Mouse (Mus musculus): ENCODE measurements around the gene Map2k2.
A peak's percentile ranks its signal among the peaks of the same experiment; 100 is the strongest.
"Not testable (repeated sequence)": the region's sequence is repeated elsewhere in the genome, so short reads cannot be mapped to it uniquely, and the experiment has no call there.

The Map2k2 gene

DNA sequence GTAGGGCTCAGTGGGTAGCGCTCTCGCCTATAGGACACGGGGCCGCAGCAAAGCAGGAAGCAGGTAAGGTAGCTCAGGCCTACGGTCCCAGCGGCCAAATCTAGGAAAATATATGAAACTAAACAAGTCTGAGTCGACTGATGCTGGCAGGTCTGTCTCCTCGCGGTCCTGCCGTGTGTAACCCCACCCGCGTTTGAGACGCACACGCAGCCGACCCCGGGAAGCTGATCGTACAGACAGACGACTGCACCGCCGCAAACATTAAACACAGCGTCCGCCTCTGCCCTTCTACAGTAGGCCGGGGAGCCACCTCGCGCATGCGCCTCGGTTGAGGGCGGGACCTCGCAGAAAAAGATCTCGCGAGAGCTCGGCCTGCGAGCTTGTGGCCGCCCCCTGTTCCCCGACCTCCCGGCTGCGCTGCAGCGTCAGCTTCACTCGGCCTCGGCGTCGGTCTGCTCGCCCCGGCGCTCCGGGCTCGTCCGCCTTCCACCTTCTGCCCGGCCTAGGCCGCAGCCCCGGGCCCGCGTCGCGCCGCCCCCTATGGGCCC, at the start of gene Map2k2:
Map2k2 (plus strand) TSS at position 351 of the 548 bp plus-strand sequence.
- peak; percentile 99 for DNase-seq (ENCODE audit: low spot score)

DNA sequence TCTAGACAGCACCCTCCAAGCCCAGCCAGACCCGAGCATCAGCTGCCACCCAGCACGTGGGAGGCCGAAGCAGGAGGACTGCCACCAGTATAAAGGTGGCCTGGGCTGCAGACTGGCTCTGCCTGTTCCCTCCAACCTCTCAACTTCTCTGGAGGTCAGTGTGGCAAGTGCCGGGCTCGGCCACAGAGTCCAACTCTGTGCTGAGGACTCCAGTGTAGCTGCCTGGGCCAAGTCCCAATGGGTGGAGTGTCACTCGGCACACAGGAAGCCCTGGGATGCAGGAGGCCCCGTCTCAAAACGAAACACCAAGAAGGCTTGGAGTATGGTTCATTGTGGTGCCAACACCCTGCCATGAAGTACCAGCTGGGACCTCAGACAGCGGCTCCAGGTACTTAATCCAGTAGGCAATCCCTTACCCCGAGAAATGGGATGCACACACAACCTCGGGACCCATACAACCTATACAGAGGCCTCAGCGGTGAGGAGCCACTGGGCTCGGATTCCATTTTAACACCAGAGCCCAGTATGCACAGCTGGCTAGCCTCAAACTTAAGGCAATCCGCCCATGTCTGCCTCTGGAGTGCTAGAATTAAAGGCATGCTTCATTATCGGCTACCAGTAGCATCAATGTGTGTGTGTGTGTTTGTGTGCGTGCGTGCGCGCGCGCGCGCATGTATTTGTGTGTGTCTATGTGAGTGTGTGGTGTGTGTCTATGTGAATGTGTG, 48.1 kb upstream of the Map2k2 start:
- no peak for DNase-seq (ENCODE audit: low spot score)

DNA sequence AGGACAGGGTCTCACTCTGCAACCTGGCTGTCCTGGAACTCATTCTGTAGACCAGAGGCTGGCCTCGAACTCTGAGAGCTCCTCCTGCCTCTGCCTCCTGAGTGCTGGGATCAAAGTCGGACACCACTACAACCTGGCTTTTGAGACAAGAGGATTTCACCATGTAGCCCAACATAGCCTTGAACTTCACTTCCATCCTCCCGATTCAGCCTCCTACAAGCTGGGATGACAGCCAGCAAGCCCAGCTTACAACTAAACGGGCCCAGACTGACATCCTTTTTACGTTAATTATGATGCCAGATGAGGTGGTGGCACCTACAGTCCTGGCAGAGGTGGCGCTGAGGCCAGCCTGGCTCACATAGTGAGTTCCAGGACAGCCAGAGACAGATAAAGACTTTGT, 46.8 kb upstream of the Map2k2 start:
- DNase-seq (ENCODE audit: low spot score), result no peak

DNA sequence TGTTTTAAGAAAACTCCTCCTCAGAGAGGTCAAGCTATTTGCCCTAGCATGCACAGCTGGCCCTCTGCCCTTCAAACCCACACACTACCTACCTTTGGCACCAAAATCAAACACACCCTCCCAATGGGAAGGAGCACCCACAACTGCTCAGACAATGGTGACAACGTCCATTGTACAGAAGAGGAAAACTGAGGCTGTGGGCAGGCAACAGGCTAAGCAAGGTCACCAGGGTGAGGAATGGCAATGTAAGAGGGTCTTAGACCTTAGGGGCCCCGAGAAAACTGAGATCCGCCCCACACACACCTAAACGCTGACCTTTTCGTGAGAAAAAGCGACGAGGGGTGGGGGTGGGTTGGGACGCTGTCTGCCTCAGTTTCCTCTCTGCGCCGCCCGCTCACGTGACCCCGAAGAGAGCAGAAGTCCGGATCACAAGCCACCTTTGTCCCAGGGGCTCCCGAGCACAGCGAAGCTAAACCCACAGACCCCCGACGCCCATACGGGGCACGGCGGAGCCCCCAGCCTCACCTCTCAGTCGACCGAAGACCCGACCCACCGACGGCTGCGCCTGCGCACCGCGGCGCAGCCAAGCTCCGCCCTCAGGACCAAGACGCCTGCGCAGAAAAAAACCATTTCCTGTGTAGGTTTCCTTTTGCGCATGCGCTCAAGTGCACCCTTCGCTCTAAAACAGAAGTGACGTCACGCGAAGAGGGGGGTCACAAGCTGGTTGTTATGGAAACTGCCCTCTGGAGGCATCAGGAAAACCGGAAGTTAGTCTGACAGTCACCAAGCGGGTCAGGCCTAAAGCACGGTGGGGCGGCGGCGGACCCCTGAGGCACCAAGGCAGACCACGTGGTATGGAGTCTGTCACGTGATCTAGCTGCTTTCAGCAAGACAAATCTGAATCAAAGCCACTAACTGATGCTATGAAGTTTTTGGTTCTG, 45.8 kb upstream of the Map2k2 start, which contains the start of gene Sgta:
Sgta (minus strand) TSS at position 579 of the 941 bp plus-strand sequence.
- peak; percentile 100 for DNase-seq (ENCODE audit: low spot score)

DNA sequence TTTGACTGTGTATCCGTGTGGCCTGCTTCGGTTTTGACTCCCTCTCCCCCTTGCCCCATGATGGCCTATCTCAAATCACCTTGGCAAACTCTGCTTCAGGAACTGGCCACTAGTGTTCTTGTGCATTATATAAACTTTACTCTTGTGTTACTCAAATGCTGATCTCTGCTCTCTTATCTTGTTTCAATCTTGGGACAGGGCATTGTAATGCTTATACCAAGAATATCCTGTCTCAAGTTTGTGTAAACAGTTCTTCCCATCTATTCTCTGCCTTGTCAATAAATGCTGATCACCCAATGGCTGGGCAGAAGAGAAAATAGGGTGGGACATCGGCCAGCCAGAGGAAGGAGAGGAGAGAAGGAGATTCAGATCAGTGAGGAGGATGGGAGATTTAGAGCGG, 43.0 kb upstream of the Map2k2 start:
- no peak for DNase-seq (ENCODE audit: low spot score)

DNA sequence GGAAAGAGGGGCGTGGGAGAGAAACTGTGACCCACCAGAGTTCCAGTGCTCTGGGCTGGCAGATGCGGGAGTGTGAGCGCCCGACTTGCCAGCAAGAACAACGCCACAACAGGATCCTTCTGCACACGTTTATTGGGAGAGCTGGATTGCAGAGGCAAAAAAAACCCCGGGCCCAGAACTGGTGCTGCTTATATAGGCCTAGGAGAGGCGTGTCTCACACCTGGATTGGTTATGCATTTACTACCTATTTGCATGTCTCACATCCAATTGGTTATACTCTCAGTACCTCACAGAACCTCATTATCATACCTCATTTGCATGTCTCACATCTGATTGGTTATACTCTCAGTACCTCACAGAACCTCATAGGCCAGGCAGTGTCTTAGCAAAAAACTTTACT, 41.2 kb upstream of the Map2k2 start:
- DNase-seq (ENCODE audit: low spot score), result not testable (repeated sequence)

DNA sequence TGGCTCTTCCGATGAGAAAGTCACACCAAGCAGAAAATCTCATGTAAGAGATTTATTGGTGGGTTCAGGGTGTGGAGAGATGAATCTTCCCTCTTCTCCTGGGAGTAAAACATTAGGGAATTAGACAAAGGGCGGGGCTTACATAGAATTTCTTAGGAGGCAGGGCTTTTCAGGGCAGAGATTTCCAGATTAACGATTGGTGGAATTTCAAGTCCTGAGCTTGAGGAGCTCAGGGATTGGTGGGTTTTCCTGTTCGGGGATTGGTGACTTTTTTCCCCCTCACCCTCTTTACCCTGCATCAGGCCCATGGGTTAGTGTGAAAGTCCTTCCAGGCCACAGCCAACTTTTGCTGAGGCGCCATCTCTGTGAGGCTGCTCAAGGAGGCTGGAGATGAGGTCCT, 37.0 kb upstream of the Map2k2 start:
- DNase-seq (ENCODE audit: low spot score), result no peak

DNA sequence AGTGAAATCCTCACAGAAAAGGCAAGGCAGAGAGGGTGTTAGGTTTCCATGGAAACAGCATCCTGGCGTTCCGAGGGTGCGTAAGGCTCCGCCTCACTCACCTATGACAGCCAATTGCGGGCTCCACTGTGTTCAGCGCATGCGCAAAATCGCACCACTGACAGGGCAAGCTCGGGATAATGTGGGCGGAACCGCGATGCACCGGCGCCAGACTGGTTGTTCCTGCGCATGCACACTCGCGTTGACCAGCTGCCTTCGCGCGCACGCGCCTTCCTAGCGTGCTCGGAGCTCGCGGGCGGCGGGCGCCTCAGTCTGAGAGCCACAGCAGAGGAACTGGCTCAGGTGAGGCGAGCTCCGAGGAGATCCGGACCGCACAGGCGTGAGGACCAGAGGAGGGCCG, 35.9 kb upstream of the Map2k2 start, which contains the start of gene Thop1:
Thop1 (plus strand) TSS at position 200 of the 400 bp plus-strand sequence.
- peak; percentile 100 for DNase-seq (ENCODE audit: low spot score)

DNA sequence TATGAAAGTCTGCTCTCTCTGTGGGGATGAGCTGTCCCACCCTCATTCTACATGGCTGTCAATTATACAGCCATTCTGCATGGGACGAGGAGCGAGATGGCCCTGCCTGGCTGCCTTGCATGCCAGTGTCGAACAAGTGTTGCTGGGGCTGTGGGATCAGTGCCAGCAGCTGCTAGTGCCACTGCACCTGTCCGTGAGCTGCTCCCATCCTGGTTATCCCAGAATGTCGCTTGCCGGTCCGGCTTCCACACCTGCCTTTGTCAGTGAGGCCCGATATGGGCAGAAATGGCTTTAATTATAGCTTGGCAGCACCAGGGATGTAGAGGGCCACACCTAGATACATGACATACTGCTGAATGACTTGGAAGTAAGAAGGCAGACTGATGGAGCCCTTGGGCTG, 33.4 kb upstream of the Map2k2 start:
- no peak for DNase-seq (ENCODE audit: low spot score)

DNA sequence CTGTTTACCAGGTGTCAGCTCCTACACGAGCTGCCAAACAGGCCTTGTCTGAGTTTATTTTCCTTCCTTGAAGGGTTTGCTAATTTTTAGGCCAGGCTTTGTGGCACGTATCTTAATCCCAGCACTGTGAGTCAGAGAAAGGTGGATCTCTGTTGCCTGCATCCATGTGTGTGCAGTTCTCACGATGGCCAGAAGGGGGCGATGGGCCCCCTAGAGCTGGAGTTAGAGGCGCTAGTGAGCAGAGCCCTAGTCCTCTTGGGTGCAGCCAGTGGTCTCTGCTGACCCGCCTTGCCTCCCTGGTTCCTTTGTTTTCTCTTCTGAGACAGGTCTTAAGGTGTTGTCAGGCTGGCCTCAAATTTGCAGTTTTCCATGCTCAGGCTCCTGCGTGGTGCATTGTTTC, 32.3 kb upstream of the Map2k2 start:
- DNase-seq (ENCODE audit: low spot score), result peak; percentile 48

DNA sequence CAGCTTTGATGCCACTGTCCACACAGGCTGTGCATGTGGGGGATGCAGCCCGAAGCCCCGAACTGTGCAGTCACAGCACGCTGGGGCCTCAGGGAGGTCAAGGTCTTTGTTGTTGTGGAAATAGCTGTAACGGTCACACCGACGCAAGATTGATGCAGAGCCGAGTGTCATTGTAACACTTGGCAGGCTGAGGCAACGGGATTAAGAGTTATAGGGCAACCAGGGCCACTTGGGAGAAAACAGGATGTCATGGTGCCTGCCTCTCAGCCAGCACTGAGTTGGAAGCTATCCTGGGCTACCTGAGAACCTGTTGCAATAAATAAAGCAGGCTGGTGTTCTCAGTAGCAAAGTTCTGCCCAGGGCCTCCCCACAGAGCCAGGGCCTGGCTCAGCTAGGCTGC, 30.0 kb upstream of the Map2k2 start:
- DNase-seq (ENCODE audit: low spot score), result no peak

DNA sequence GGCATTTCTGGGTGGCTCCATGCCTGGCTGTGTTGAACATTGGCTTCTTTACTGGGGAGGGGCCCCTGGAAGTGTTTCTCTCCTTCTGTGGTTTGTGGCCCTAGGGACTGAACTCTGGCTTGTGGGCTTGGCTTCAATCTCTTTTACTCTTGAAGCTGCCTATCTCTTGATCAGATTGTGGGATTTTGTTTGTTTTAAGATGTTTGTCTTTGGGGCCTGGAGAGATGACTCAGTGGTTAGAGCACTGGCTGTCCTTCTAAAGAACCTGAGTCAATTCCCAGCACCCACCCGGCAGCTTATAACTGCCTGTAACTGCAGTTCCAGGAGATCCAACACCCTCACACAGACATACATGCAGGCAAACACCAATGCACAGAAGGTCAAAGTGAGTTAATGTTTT, 29.4 kb upstream of the Map2k2 start:
- no peak for DNase-seq (ENCODE audit: low spot score)

DNA sequence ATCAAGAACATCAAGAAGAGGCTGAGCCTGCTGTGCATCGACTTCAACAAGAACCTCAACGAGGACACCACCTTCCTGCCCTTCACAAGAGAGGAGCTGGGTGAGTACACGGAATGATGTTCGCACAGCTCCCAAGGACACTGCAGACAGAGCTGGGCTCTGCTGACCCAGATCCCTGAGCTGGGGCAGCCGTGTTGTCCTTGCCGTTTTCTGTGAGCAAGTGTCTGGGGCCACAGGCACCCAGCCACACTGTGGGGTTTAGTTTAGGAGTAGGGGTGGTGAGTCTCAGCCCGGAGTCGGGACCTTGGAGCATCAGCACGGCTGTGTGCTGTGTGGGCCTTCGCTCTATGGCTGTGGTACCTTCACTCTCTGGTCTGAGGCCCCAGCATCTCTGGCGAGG, 27.8 kb upstream of the Map2k2 start:
- DNase-seq (ENCODE audit: low spot score), result no peak

DNA sequence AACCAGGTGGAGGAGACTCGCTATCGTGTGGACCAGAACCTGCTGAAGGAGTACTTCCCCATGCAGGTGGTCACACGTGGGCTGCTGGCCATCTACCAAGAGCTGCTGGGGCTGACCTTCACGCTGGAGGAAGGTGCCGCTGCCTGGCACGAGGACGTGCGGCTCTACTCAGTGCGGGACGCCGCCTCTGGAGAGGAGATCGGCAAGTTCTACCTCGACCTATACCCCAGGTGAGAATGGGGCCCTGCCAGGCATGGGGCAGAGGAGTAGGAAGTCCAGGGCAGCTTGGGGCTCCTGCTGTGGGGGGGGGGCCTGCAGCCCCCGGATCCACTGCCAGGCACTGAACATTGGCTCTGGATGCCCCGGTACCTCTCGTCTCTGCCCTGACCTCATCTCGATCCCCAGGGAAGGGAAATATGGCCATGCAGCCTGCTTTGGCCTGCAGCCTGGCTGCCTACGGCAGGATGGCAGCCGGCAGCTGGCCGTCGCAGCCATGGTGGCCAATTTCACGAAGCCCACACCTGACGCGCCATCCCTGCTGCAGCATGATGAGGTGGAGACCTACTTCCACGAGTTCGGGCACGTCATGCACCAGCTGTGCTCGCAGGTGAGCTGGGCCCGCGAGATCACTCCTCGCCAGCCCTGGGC, 25.6 kb upstream of the Map2k2 start:
- DNase-seq (ENCODE audit: low spot score), result no peak

DNA sequence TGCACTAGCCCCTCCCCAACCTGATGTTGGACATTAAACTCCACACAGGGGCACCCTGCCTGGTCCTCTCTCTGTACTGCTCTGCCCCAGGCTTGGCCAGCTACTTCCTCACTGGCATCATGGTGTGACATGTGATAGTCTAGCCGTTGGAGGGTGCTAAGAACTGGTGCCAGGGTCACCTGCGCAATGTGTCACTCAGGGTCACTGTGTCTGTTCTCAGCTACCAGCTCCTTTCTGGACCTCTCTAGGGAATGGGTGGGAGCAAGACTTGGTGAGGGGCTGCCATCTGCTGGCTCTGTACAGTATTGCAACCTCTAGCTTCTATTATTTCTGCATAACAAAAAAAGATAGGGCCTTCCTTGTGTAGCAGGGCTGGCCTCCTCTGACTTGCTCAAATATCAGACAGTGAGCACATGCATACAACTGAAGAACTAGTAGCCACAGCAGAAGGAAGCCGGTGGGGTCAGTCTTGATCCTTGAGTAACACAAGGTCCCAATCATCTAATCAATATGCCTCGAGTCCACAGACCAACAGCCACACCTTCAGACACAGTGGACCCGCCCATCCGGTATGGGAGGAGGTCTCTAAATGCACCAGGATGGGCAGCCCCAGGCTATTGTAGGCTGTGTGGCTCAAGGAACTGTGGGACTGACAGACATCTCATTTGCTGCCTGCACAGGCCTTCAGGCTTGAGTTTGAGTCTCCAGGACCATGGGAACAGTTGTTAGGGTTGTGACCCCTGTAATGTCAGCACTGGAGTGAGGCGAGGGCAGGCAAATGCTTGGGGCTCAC, 23.4 kb upstream of the Map2k2 start:
- peak; percentile 91 for DNase-seq (ENCODE audit: low spot score)

DNA sequence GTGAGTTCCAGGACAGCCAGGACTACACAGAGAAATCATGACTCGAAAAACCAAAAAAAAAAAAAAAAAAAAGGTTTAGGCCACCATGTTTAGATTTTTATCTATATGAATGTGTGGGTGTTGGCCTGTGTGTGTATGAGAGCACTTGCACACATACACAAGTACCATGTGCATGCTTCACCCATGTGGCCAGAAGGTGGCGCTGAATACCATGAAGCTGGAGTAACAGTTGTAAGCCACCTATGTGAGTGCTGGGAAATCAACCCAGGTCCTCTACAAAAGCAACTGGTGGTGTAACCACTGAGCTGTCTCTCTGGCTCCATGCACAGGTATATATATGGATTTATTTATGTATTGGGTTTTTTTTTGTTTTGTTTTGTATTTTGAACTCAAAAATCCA, 18.7 kb upstream of the Map2k2 start:
- peak; percentile 17 for DNase-seq (ENCODE audit: low spot score)

DNA sequence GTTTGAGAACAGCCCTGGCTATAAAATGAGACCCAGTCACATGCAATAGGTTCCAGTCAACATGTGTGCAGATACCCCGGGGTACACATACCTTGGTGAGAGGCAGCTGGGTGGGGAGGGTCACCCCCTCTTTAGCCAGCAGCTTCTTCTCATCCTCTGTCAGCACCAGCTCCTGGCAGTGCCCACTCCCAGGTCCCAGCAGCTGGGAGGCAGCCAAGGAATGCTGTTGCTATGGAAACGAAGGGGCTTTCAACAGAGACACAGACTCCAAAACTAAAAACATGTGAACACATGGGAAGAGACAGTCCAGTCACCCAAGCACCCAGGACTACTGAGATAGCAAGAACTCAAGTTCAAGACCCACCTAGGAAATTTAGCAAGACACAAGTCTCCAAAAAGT, 16.5 kb upstream of the Map2k2 start:
- peak; percentile 62 for DNase-seq (ENCODE audit: low spot score)

DNA sequence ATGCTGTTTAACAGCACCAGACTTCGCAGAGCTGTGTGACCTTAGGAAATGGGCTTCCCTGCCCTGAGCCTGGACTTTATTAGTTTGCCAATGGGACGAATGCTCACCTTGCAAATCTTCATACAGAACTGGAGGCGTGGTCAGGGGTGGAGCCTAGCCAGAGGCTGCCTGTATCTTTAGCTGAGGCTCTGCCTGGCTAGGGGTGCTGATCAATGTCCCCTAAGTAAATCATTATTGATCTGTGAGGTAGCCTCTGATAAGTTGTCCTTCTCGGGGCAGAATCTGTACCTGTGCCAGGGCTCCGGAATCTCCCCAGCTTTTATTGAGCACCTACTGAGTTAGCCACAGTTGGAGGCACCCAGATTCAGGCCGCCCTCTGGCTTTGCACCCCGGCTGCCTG, 15.1 kb upstream of the Map2k2 start:
- DNase-seq (ENCODE audit: low spot score), result no peak

DNA sequence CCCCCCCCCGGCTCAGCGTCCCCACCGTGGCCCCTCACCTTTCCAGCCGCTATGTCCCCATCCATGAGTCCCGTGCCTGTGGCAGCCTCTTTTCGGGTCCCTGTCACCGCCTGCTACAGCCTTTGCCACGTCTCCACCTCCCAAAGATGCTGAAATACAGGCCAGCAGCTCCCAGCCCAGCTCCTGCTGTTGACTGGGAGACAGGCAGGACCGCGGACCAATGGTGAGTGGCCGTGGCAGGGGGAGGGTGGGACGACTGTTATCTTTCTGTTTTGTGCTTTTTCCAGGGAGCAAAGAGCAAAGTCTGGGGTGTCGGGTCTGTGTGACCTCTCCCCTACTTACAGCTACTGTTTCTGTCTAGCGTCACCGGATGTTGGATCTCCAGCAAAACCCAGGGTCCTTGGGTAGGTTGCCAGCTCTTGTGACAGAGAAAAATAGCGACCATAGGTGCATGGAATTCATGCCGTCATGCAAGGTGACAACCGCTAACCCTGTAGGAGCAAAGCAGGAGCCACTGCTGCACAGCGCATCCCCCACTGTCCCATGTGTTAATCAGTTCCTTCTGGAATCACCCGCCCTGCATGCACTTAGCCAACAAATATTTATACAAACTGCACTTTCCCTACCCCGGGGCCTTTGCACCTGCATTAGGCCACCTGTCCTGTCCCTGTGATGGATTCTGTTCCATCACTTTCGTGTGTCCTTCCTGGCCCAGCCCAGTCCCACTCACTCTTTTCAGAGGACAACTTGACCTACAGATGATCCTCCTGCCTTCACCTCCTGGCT, 13.1 kb upstream of the Map2k2 start:
- peak; percentile 11 for DNase-seq (ENCODE audit: low spot score)

DNA sequence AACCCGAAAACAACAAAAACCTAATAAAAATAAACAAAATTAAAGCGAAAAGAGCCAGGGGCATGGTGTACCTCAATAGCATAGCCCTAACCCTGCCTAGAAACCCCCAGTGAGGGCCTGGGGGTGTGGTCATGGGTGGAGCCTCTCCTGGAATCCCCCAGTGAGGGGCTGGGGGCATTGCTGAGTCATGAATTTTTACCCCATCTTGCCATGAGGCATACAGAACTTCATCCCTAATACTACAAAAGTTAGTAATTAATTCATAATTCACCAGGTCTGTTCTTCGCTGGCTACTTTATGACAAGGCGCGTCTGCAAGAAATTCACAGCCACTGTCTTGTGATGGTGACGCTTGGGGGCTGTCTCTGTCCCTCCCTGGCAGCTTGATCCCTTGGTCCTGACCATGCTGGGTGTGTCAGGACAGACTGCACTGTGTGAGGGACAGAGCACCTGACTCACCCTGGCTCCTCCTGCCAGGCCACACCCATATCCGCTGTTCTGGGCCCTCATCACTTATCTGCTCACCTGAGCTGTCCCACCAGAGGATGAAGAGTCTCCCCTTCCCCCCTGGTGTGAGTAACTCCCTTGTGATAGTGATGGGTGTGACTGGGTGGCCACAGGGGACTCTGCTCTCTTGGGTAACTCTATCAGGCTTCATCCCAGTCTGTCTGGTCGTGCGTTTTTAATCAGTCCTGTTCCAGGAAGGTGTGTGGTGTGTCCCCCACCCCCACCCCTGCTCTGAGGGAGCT, 10.6 kb upstream of the Map2k2 start:
- no peak for DNase-seq (ENCODE audit: low spot score)

Measured in retina, embryonic 14.5 days (tissue).